Mouse (Mus musculus) monocyte, adult 5-6 weeks (primary cell): Measurements from ENCODE around the gene Mgp. TPM values are rescaled to one million over a fixed set of nuclear protein-coding genes. Genes with fewer than 3 reads are reported as not detected.

Experiments used
- ATAC-seq: fragments of 153-309, 156-312 bp; replicated peaks from 2 replicates; pipeline ENCODE4 v1.8.0; 2017; ENCODE audit warnings: mild to moderate bottlenecking; ENCODE audit not compliant: low TSS enrichment, insufficient number of reproducible peaks, severe bottlenecking, poor library complexity, low FRiP score
- total RNA-seq: library from RNA; stranded (forward); fragments of 200-1000, 200-491, 200-594 nt; gene quantifications from 3 replicates; pipeline ENCODE4 v1.2.3, GENCODE M21; 2017

Mgp gene
- total RNA-seq, 1 experiment from 2014 or later = not detected

DNA sequence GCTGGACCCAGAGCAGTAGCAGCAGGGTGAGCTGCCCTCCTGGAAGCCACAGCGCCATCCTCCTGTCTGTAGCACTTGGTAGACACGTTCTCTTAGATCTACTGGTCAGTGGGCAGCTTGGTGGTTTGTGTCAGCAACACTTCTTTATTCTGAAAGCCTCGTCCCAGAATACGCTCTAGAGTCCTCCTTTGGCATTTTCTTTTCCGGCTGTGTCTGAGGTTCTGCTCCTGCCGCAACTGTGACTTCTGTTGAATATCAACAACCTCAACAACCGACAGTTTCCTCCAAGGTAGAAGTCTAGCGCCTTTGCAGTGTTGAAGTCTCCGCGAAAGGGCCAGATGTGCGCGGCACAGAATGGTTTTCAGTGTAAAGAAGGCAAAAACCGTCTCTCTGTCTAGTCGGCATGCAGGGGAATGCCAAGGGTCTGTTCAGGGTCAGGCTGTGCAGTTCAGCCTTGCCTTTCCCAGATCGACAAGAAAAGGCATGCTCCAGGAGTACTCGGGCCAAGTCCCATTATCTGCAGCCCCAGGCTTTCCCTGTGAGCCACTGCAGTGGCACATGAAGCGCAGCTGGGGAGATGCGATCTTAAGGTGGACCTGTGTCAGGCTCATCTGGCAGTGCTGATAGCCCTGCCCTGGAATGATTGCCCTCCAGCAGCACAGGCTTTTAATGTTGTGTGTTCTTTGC, 18.3 kb downstream of the Mgp start, which contains the start of gene Art4:
Gene Art4, minus strand, starts transcription at position 548 of the 687 bp plus-strand sequence.
- no peak for ATAC-seq

DNA sequence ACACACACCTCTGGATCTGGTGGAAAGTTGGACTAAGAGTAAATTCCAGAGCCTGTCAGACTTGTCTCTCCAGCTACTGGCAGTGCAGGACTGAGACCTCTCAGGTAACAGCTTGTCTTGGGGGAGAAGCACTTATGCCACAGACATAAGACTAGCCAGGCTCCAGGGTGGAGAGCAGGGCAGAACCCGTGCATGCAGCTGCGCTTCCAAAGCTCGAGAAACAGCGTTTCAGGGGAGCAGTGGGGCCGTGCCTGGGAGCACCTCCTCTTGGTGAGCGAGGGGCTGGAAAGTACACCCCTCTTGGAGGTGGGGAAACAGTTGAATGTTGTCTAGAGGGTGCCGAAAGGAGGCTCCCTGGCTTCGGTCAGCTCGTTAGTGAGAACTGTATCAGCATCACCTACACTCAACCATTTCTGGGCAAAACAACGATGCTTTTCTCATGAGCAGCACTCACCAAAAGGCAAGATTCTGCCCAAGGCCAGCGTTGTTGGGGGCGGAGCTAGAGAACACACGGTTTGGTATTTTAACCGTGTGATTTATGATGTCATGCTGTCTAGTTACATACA, 19.5 kb downstream of the Mgp start:
- ATAC-seq = no peak

DNA sequence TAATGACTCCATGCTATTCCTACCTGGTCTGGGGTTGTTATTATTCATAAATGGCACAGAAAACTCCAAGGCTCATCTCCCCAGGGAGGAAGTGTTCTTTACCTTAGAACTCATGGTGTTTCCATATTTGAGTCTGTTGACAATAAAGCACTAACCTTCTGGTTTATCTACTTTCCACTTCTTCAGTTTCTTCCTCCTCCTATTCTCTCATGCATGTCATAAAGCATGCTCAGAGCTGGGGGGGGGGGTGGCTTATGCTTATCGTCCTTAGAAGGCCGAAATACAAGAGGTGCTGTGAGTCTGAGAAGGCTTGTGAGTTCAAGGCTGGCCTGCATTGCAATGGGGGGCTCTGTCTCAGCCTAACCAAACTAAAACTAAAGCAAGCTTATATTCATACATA, 20.4 kb downstream of the Mgp start:
- no peak for ATAC-seq

GRCm38 (mm10) chr6:136854361-136854781, 21.3 kb downstream of the Mgp start:
- ATAC-seq = no peak

DNA sequence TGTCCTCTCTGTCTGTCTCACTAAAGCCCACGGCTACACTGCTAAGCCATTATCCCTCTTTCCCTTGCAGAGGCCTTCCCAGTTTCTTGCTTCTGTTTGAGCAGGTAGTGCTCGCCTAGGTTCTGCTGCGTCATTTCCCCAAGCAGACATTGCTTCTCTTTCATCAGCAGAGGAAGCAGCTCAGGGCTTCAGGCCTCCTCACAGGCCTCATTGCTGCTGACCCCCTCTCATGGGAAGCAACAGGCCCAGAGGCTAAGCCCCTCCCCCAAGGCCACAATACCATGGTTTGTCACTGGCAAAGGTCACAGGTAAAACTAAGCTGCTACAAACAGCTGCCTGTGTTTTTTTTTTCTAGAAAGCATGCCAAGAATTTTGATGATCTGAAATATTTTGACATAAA, 22.9 kb downstream of the Mgp start:
- no peak for ATAC-seq

GRCm38 (mm10) chr6:136852348-136852747, 23.3 kb downstream of the Mgp start:
- ATAC-seq = no peak

GRCm38 (mm10) chr6:136850267-136850666, 25.4 kb downstream of the Mgp start:
- no peak for ATAC-seq

GRCm38 (mm10) chr6:136848971-136849370, 26.7 kb downstream of the Mgp start:
- no peak for ATAC-seq

DNA sequence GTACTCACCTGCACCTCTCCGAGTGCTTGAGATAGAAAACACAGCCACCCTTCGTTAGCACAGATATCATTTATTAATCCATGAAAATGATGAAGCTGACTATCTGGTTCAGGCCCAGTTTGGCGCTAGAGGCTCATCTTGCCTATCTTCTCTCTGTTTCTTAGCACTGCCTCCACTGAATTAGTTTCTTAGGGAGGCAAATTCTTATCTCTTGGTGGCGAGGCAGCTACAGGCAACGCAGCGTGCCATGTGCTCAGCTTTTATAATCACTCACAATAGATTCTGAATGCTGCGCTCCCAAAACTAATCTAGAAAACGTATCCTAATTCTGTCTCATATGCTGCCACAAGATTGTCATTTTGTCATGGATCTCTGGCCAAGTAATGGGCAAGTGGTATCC, 27.2 kb downstream of the Mgp start:
- ATAC-seq = no peak

DNA sequence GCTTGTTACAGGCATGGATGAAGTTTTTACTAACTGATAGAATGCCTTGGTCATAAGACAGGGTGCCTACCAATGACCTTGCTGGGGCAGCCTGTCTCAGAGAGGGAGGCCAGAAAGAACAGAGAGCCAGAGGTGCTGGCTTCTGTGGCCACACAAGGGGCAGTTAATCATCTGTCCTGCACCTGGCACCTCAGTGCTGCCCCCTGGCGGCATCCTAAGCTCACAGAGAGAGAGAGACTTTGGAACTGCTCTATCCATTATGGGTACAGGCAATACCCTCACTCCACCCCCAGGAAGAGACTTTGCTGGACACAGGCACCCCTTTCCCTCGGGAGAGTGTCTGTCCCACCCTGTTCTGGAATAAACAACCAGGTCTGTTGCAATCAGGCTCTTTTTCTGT, 27.8 kb downstream of the Mgp start:
- ATAC-seq = peak; percentile 75

DNA sequence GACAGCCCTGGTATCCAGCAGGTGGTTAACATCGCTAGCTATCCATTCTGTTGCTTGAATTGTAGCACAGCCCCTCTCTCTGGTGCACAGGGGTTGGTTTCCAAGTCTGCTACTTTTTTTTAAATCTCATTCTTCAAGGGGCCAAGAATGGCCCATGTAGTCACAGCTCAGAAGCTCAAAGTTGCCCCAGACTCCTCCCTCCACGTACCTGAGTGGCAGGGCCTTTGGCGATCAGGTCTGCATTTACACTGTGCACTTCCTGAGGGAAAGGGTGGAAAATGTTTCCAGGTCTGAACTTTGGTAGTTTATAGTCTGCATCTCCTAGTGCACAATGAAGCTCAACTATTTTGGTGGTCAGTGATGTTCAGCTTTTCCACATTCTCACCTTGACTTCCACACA, 28.4 kb downstream of the Mgp start:
- ATAC-seq = no peak

DNA sequence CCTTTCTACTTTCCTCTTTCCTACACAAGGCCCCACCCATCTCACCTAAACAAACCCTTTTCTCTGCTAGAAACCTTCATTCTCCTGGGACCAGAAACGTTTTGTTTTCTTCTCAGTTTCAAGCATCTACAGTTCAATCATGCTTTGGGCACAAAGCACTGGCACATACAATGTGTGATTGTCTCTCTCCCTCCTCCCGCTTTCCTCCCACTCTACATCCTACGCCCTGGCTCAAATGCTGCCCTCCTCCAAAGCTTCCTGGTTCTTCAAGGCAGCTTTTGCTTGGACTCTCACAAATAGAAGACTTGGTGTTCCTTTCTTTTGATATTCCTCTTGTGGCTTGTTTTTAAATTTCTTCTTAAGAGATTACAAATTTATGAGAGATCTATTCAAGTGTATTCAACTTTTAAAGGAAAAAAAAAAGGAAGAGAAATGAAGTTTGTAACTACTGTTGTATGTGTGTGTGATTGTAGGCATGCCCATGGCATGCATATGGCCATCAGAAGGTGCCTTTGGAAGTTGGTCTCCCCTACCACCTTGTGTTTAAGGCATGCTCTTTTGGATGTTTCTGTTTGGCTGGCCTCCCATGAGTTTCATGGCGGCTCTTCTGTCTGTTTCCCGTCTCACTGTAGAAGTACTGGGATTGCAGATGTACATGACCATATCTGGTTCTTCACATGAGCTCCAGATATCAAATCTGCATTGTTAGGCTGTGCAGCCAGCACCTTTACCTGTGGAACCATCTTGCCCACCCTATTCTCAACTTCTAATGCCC, 29.7 kb downstream of the Mgp start:
- no peak for ATAC-seq

GRCm38 (mm10) chr6:136844903-136845302, 30.7 kb downstream of the Mgp start:
- ATAC-seq = no peak

- no peak for ATAC-seq
Observed at GRCm38 (mm10) chr6:136837323-136837722, 38.3 kb downstream of the Mgp start.

DNA sequence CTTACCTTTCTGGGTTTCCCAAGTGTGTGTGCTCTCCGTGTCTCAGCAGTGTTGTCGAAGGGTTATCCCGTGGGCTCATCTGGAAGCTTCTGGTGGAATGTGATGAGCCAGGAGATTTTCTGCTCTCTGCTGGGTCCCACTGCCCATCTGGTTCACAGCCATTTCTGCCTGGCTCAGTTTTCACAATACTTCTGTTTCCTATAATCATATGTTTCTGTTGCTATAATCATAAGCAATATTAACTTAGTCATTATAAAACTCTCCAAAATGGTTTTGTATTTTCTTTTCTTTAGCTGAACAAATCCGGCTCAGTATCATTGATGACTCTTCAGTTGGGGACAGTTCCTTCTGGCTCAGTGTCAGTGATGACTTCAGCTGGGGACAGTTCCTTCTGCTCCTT, 40.3 kb downstream of the Mgp start, which contains the start of gene Smco3:
Gene Smco3, minus strand, starts transcription at position 101 of the 400 bp plus-strand sequence.
- ATAC-seq = no peak

- ATAC-seq = peak; percentile 49; the same call in 1 of the 2 replicates
Observed at GRCm38 (mm10) chr6:136831712-136832111, 43.9 kb downstream of the Mgp start.

- ATAC-seq = no peak
Observed at GRCm38 (mm10) chr6:136828681-136829080, 46.9 kb downstream of the Mgp start.

- peak; percentile 97 for ATAC-seq
Observed at GRCm38 (mm10) chr6:136827881-136828561, 47.6 kb downstream of the Mgp start, which contains the start of gene Wbp11. Gene Wbp11, minus strand, starts transcription at chr6:136828233.

DNA sequence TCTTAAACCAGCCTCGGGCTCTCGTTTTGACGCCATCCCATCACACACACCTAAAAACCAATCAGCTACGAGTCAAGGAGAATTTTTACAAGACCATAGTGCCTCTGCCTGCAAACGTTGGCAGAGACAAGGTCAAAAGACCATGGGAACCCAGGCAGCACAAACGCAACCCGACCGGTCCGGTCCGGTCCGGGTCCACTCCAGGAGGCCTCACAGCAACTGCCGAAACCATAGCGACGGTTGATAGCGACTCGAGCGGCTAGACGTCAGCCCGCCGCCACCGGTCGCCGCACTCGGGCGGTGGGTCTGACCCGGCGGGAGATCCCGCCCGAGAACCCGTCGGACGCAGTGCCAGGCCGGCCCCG, 48.1 kb downstream of the Mgp start, which contains the start of gene BC049715:
Gene BC049715, plus strand, starts transcription at position 111 of the 365 bp plus-strand sequence.
- no peak for ATAC-seq
